Mouse (Mus musculus) kidney, postnatal 14 days (tissue): Measurements from ENCODE around the gene Neurl1a.
A peak's percentile ranks its signal among the peaks of the same experiment; 100 is the strongest.

Experiments used
- DNase-seq: peaks from one replicate; pipeline ENCODE4 v3.0.0; 2022; ENCODE audit warnings: mixed read lengths

Neurl1a gene

DNA sequence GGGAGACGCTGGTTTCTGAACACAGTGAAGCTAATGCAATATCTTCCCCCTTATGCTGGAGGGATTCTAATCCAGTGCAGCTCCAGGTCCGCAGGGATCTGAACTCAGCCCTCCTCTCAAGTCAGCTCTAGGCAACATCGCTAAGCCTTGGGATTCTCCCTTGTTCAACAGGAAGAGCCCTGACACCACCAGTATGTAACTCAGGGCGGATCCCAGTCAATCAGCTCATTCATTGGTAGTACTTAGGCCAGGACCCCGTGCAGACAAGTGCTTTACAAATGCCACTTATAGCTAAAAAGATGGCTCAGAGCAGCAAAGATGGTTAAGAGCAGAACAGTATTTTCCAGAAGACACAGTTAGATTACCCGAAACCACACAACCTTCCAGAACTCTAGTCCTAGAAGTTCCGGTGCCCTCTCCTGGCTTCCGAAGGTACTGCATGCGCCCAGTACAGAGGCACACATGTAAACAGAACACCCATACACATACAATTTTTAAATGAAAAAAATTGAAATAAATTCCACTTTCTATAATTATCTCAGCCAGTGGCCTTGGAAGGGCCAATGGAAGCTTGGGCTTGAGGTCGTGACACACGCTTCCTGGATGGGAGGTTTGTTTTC is 9.7 kb upstream of the Neurl1a start:
- peak; percentile 87 for DNase-seq

DNA sequence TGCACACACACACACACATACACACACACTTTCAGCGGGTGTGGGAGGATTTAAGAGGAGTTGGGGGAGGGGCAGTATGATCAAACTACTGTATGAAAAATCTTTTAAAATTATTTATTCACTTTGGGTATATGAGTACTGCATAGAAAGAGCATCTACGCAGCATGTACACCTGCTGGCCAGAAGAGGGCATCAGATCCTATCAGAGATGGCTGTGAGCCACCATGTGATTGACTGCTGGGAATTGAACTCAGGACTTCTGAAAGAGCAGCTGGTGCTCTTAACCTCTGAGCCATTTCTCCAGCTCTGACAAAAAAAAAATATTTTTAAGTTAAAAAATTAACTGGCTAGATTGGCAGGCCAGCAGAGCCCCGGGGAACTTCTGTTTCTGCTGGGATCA is 4.1 kb upstream of the Neurl1a start:
- DNase-seq = peak; percentile 58

DNA sequence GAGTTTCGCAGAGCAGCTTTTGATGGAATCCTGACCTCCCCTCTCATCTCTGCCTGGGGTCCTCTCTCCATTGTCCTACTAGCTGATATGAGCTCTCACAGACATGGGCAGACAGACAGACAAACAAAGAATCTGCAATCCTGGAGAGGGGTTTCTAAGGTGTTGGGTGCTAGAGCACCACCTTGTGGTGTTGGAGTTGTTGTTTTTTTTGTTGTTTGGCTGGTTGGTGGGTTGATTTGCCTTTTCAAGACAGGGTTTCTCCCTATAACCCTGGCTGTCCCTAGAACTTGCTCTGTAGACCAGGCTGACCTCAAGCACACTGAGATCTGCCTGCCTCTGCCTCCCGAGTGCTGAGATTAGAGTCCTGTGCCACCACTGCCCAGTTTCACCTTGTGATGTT is 3.1 kb upstream of the Neurl1a start:
- DNase-seq = no peak

DNA sequence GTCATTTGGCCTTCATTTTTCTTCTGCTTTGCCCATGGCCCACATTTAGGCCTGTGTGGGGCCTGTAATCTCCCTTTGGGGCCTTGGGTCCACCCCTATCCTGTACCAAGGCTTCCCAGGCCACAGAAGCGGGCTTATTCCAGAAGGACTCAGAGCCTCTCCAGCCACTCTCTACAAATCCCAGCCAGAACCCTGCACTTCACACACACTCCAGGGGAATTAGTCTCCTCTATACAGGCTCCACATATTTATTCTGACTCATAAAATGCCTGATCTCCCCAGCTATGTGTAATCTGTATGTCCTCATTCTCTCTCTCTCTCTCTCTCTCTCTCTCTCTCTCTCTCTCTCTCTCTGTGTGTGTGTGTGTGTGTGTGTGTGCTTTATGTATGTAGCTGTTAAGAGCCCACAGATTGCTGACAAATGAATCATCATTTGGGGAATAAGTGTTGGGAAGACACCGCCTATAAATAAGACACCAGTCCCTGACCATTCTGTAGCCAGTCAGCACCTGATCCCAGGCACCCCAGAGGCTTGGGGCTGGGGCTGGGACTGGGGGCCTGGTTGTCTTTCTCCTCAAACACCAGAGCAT is 1.6 kb upstream of the Neurl1a start:
- no peak for DNase-seq

DNA sequence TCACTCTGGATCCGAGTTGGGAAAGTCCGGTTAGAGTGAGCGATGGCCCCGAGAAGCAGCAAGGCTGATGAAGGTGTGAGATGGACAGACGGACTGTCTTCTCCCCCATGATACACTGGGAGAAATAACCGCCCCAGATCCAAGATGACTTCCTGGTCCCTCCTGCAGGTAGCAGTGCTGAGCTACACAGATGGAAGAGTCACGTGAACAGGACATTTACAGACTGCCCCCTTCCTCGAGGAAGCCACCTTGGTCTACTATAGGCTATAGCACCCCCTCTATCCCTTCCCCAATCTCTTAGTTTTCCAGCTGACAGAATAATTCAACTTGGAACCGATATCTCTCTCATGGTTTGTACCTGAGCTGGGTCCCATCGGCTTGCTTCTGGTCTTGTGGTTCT is 619 bp upstream of the Neurl1a start:
- DNase-seq = no peak

DNA sequence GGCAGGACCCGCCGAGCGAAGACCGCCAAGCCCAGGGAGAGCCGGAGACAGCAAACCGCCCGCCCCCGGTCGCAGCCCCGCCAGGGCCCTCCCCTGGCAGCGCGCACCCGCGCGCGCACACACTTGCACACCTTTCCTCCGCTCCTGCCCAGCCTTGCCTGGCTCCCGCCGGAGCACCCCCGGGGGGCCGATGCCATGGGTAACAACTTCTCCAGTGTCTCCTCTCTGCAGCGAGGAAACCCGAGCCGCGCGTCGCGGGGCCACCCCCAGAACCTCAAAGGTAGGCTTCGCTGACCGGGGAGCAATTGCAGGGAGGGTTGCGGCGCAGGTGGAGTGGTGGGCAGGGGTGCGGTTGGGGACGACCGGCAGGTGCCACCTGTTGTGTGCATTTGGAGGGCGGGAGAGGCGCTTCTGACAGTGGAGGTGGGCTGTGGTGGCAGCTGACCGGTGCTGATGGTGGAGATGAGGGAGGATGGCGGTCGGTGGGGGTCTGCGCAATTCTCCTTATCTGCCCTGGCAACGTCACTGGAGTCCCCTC is 721 bp downstream of the Neurl1a start:
- DNase-seq = peak; percentile 34

DNA sequence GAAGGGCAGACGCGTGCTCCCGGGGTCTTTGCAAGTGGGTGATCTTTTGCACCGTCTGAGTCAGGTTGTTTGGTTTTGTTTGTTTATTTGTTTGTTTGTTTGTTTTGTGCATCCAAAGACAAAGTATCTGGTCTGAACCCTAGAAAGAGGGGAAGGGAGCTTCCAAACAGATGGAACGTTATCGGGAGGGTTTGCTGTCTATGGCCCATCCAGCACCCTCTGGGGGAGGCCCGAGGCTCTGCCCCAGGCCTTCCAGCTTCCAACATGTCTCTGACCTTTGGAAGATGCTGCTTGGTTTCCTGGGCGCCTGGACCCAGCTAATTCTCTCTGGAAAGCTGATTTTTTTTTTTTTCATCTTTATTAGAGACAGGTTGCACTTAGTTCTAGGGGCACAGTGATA is 1.4 kb downstream of the Neurl1a start:
- DNase-seq = no peak

DNA sequence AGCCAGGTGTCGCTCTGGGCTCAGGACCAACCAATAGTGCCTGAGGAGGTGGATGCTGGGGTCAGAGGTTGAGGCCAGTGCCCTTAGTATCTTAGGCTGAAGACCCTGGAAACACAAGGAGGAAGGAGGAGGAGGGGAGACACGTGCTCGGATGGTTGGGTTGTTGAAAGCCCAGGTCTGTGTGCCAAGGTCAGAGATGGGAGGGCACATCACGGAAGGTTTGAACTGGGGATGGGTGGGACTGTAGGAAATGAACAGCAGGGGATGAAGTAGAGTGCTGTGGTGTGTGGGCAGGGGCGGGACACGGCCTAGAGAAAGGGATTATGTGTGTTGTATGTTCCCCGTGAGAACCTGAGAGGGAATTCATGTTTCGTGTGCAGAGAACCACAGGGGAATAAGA is 5.6 kb downstream of the Neurl1a start:
- no peak for DNase-seq

DNA sequence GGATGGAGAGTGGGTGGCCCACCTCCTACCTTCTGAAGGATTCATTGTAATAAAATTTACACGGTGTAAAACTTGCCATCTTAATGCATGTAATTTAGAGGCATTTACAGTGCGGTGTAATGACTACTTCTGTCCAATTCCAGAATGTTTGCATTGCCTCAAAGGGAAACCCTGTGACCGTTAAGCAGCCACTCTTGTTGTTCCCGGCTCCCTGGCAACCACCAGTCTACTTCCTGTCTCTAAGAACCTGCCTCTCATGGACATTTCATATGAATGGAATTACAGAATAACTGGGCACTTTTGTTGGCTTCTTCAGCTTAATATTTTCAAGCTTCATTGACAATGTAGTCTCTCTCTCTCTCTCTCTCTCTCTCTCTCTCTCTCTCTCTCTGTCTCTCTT is 6.1 kb downstream of the Neurl1a start:
- no peak for DNase-seq

DNA sequence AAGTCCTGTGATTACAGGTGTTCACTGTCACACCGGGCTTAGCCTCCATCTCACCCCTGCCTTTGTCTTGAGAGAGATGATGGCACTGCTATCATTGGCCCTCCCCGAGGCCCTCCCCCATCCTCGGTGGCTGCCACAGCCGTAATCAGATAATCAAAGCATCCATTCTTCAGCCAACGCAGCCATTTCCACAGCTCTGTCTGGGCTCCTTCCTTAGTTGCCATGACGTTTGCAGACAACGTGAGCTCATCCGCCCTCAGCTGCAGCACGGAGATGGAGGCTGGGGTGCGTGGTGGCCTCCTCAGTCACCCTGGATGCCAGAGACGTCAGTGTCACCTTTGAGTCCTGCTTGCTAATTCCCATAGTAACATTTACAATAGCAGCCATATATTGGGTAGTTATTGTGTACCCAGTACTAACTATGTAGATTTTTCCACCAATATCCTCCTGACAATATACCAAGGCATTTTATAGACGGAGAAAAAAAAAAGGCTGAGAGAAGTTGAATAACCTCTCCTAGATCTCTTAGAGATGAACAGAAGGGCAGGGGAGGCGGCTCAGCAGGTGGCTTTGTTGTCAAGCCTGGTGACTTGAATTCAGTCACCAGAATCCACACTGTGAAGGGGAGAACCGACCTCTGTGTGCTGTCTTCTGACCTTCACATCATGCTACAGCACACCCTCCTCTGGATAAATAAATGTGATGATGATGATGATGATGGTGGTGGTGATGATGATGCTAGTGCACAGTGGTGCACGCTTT is 8.1 kb downstream of the Neurl1a start:
- no peak for DNase-seq

DNA sequence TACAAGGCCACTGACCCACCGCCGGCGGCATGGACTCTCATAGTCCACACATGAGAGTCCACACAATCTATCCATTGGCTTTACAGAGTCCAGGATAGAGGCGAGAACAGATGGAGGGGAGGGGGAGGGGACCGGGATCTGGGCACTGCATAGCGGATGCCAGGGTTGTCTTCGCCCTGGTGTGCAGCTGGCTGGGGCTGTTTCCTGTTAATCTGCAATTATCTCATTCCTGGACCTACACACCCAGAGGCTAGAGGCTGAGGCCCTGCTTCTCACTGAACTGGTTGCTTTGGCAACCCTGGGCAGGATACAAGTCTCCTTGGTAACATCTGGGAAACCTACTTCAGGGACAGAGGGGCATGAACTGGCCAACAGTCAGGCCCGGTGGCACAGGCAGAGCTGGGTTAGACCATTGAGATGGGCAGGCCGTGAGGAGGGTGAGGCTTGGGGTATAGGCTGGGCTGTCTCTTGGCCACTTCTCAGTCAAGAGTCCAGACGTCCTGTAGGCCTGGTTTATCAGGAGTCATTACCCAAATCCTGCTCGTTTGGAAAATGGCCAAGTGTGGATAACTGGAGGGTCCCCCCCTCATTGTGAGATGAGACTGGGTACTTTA is 10.0 kb downstream of the Neurl1a start:
- DNase-seq = no peak

DNA sequence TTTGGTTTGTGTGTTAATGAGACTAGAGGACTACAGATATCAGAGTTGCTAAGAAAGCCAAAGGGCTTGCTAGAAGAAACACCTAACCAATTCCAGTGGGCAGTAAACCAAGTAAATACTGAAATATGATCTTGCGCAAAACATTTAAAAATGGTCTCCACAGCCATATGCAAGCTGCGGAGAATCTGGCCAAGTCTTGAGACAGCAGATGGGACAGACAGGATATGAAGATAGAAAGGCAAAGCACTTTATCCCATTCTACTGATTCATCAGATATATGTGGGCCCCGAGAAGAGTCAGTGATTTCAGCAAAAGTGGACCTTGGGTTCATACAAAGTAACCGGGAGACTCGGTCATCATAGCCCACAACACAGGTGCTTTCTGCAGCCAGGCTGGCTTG is 13.5 kb downstream of the Neurl1a start:
- no peak for DNase-seq

DNA sequence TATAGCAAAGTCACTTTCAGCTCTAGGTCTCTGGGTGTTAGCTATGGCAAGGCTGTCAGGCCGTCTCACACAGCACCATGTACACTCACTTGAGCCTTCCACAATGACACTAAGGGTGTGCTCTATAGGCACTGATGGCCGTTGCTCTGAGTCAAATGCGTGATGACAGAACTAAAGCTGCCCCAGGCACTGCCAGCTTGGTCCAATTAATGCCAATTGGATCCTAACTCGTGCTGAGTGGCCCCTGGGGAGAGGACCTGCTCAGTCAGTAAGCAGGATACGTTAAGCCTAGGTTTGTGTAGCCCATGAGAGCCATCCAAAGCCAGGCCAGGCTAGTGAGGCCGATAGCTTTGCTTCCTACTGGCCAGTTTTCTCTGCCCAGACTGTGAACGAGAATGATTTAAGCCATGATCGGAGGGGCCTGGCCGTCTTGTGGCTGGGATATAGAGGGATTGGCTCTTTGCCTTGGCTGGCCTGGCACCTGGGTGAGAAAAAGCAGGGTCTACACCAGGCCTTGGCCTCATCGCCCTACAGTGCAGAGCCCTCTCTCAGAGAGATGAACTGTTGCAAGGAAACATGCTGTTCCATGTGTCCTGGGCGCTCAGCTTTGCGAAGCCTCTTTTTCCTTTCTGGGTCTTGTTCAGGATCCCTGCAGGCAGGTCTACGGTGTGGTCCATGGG is 20.2 kb downstream of the Neurl1a start:
- no peak for DNase-seq

DNA sequence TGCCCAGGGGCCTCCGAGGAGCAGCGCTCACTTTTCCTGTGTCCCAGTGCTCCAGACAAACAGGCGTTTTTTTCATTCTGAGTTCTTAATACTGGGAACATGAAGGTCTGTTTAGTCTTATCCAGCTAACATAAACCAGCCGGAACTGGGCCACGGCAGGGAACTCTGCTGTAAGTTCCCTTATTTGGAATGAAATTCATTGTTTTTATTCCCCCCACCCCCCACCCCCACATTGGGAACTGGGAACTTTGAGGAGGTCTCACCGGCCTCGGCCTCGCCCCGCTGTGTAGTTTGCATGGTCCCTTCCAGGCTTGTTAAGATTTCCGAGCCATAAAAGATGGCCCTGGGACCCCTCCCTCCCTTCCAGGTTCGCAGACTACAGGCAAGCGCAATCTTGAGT is 23.4 kb downstream of the Neurl1a start:
- no peak for DNase-seq

DNA sequence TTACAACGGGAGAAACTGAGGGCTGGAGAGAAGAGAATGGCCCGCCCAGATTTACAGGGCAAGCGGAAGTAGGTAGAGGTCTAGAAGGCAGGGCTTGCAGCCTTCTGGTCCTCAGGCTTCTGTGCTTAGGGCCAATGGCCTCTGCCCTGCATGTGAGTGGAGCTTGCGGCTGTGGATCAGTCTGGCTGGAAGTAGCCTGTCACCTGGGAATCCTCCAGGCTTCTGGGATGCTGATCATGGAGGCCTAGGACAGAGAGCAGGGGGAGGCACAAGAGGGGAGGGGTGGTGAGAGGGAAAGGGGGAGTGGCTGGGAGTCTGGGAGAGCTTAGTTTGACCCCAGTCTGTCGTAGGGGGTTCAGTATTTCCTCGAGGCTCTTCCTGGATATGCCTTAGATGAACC is 23.8 kb downstream of the Neurl1a start:
- no peak for DNase-seq

DNA sequence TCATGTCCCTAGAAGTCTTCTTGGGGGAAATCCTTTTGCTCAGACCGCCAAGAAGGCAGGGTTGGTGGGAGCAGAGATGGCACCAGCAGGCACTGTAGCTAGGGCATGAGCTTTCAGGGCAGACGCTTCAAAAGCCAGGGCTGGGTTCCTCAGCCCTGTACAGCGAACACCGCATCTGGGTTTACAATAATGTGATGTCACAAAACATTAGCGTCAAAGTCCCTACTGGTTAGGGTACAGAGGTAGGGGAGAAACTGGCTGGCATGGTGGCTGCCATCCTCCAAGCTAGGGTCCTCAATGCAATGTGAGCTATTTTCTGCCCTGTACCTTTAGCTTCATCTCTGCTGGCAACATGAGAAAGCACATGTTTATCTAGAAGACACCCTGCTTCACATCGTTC is 24.4 kb downstream of the Neurl1a start:
- no peak for DNase-seq

DNA sequence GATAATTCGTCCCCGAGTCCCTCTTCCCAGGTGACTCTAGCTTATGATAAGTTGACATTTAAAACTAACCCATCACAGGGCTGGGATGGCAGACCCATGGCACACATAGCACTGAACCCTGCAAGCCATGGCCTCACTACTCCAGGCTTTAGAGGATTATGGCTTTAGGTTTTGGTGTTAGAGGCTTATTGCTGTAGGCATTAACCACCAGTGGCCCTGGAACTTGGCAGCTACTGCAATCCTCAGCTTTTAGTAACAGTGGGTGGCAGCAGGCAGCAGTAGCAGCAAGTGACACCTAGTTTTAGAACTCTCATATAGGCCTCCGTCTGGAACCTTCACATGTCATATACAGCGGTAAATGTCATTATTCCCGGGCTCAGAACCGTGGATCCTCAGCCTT is 26.0 kb downstream of the Neurl1a start:
- DNase-seq = no peak

DNA sequence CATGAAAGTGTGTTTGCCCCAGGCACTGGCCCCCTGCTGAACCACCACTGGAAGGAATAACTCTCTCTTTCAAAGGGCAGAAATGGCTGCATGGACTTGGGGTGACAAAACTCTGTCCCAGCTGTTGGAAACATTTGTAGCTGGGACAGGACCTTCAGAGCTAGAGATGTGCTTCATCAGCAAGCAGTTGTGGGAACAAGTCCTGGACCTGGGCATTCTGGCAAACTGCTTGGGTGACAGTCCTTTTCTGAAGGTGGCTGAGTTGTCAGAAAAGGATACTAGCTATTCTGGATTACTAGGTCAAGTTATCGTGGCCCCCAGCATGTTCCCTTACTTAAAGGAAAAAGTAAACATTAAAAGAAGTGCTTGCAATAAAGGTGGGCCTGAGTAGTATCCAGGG is 27.5 kb downstream of the Neurl1a start:
- no peak for DNase-seq

DNA sequence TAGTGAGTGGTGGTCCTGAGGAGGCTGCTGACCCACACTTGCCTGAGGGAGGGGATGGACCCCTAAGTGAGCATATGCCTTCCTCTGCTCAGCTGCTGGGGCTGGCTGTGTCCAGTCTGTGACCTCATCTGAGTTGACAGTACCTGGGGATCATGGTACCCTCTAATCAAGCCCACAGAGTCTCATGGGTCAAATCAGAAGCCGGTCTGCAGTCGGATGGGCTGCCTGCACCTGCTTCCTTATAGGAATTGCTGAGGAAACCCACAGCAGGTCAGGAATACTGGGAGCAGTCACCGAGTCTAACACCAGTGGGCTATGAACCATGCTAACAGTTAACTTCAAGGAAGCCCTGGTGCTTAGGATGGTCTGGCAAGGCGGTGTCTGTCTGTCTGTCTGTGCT is 31.8 kb downstream of the Neurl1a start:
- no peak for DNase-seq

DNA sequence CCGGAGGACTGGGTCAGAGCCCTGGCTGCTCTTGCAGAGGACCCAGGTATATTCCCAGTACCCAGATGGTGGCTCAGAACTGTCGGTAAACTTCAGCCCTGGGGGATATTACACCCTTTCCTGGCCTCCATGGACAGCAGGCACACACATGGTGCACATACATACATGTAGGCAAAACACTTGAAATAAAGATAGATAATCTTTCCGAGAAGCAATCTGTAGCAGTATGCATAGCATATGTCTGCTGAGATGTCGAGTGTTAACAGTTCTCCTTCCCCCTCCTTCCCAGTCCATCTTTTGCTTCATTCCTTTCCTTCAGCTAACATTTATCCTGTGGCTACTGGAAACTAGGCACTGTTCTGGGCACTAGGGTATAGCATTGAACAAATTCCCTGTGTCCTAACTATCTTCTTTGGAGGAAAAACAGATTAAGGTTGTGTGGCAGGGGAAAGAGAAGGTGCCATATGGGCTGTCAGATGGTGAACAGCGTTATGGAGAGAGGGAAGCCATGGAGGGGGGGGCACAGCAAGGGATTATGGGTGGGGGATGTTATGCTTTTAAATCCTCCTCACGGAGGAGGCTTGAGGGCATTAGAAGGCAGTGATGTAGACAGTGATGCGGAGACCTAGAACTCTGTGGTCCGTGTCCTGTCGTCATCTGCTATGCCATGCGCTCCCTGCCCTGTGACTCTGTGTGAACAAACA is 33.1 kb downstream of the Neurl1a start:
- DNase-seq = no peak

DNA sequence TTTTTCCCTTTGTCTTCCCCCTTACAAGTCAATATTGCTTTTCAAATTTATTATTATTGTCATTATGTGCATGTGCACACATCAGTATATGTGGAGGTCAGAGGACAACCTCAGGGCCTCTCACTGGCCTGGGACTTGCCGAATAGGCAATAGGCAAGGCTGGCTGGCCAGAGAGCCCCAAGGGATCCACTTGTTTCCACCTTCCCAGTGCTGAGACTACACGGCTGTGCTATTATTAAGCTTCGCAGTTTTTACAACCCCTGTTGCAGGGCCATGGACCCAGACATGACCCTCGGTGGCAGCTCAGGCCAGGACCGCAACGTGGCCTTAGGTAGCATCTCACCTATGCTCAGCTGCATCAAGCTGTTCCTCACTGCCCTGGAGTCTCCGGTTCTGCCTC is 33.8 kb downstream of the Neurl1a start:
- DNase-seq = no peak

DNA sequence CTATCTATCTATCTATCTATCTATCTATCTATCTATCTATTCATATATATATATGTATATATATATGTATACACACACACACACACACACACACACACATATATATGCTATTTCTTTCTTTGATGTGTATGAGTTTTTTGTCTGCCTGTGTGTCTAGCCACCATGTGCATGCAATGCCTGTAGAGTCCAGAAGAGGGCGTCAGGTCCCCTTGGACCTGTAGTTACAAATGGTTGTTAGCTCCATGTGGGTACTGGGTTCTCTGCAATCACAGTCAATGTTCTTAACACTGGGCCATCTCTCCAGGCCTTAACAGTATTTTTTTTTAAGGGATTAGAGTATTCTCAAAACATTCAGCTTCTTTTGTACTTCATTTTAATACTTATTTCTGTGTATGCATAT is 34.9 kb downstream of the Neurl1a start:
- no peak for DNase-seq

DNA sequence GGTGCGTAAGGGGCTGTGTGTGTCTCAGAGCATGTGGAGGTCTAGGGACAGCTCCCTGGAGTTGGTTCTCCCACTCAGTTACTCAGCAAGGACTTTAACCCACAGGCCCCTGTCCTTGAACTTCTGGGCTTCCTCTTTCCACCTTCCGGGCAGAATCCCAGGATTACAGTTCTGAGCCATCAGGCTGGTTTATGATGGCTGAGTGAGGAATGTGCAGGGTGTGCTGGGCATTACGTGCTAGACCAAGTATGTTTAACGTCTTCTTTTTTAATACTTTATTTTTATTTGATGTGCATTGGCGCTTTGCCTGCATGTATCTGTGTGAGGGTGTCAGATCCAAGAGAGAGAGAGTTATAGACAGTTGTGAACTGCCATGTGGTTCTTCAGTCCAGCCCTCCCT is 38.1 kb downstream of the Neurl1a start:
- no peak for DNase-seq
